Comparison of ENCODE assay signal across 38 mouse cellular contexts in the genomic region with DNA sequence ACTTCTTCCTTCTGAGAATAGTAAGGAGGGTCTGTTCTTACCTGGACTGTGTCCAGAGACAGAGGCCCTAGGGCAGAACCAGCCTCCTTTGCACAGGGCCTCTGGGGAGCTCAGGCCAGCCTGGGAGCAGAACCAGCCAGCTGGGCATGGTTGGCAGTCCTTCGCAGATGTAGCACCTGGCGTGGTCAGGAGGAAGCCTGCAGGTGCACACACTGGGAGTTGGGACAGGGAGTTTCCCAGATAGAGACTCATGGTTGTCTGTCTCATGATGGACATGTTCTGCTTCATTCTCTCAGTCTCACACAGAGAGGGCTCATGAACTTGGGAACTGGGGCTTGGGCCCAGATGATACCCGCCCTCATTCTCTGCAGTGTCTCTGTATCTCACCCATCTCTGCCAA. TPM values are rescaled to one million over a fixed set of nuclear protein-coding genes. Genes with fewer than 3 reads are reported as not detected.
"Had no signal": no experiment of that assay in that cellular context is flagged by ENCODE, and none has a peak within 500 bp of the region (broad histone marks: within the 10 kb centered on the region; RNA-seq: fewer than 3 reads in every experiment).

No protein-coding gene starts in this region.

- H3K4me3 ChIP-seq: embryonic facial prominence, embryonic 10.5 days; embryonic facial prominence, embryonic 12.5 days; embryonic facial prominence, embryonic 13.5 days; embryonic facial prominence, embryonic 15.5 days; erythroblast, embryonic 14.5 days; forebrain, embryonic 10.5 days; forebrain, embryonic 12.5 days; forebrain, embryonic 13.5 days; forebrain, embryonic 15.5 days; gastrocnemius, adult 2 months; heart, adult 2 months; heart, embryonic 10.5 days had no signal

- H3K9me3 ChIP-seq: embryonic facial prominence, embryonic 10.5 days; embryonic facial prominence, embryonic 12.5 days; embryonic facial prominence, embryonic 13.5 days; embryonic facial prominence, embryonic 15.5 days; forebrain, embryonic 10.5 days; forebrain, embryonic 12.5 days; forebrain, embryonic 13.5 days; forebrain, embryonic 15.5 days; heart, embryonic 10.5 days had no signal

- H3K27me3 ChIP-seq: embryonic facial prominence, embryonic 12.5 days; embryonic facial prominence, embryonic 13.5 days; embryonic facial prominence, embryonic 15.5 days; forebrain, embryonic 12.5 days; forebrain, embryonic 13.5 days; forebrain, embryonic 15.5 days had no signal

- H3K4me1 ChIP-seq: embryonic facial prominence, embryonic 10.5 days; embryonic facial prominence, embryonic 12.5 days; embryonic facial prominence, embryonic 13.5 days; embryonic facial prominence, embryonic 15.5 days; forebrain, embryonic 10.5 days; forebrain, embryonic 12.5 days; forebrain, embryonic 13.5 days; forebrain, embryonic 15.5 days; heart, embryonic 10.5 days had no signal

- H3K27ac ChIP-seq: embryonic facial prominence, embryonic 10.5 days; embryonic facial prominence, embryonic 12.5 days; embryonic facial prominence, embryonic 13.5 days; embryonic facial prominence, embryonic 15.5 days; forebrain, embryonic 10.5 days; forebrain, embryonic 12.5 days; forebrain, embryonic 13.5 days; forebrain, embryonic 15.5 days; gastrocnemius, adult 2 months; heart, adult 2 months; heart, embryonic 10.5 days had no signal

- H3K9ac ChIP-seq: embryonic facial prominence, embryonic 12.5 days; embryonic facial prominence, embryonic 13.5 days; embryonic facial prominence, embryonic 15.5 days; forebrain, embryonic 12.5 days; forebrain, embryonic 13.5 days; forebrain, embryonic 15.5 days; forebrain, postnatal 0 days had no signal

- DNase-seq: cerebellum, adult 9-10 months; cerebellum, adult 9-11 months; cerebellum, postnatal 10 days; cerebellum, postnatal 14 days; cerebellum, postnatal 25 days; cerebellum, postnatal 36 days; embryo, embryonic 11 days; forebrain, postnatal 0 days; gastrocnemius, adult 2 months; gastrocnemius, postnatal 10 days; gastrocnemius, postnatal 14 days; gastrocnemius, postnatal 25 days; gastrocnemius, postnatal 36 days; heart, adult 11 months; heart, adult 18-20 months; heart, adult 2 months had no signal

- H3K36me3 ChIP-seq: embryonic facial prominence, embryonic 10.5 days; embryonic facial prominence, embryonic 12.5 days; embryonic facial prominence, embryonic 13.5 days; embryonic facial prominence, embryonic 15.5 days; forebrain, embryonic 10.5 days; forebrain, embryonic 12.5 days; forebrain, embryonic 15.5 days; heart, embryonic 10.5 days had no signal

- H3K4me2 ChIP-seq: embryonic facial prominence, embryonic 12.5 days; embryonic facial prominence, embryonic 13.5 days; embryonic facial prominence, embryonic 15.5 days; forebrain, embryonic 12.5 days; forebrain, embryonic 13.5 days; forebrain, embryonic 15.5 days had no signal

RNA-seq across cellular contexts. Expression of gene Gm9195, which starts 25.3 kb away (rescaled TPM):
- total RNA-seq: common myeloid progenitor, adult 5-6 weeks; forebrain, postnatal 0 days; gastrocnemius, adult 18-20 months; gastrocnemius, adult 2 months; gastrocnemius, adult 8-10 months; gastrocnemius, postnatal 10 days; gastrocnemius, postnatal 14 days; gastrocnemius, postnatal 25 days; gastrocnemius, postnatal 36 days; gastrocnemius, postnatal 4 days; granulocyte monocyte progenitor cell, adult 5-6 weeks; heart, adult 18-20 months; heart, adult 2 months; heart, adult 8-10 months had no signal
- polyA plus RNA-seq: embryonic facial prominence, embryonic 10.5 days; embryonic facial prominence, embryonic 11.5 days; embryonic facial prominence, embryonic 12.5 days; embryonic facial prominence, embryonic 13.5 days; embryonic facial prominence, embryonic 15.5 days; erythroblast, embryonic 14.5 days; forebrain, embryonic 10.5 days; forebrain, embryonic 11.5 days; forebrain, embryonic 12.5 days; forebrain, embryonic 13.5 days; forebrain, embryonic 14.5 days; forebrain, embryonic 15.5 days; forebrain, embryonic 16.5 days; forebrain, postnatal 0 days; frontal cortex, adult 2 months; gonadal fat pad, adult 2 months; heart, adult 2 months; heart, embryonic 10.5 days had no signal
